Mouse (Mus musculus): ENCODE measurements around the gene Ly6g6d. TPM values are rescaled to one million over a fixed set of nuclear protein-coding genes. Genes with fewer than 3 reads are reported as not detected.
A peak's percentile ranks its signal among the peaks of the same experiment; 100 is the strongest.

Ly6g6d gene
- polyA plus RNA-seq, 1 experiment from 2014 or later, result 1.1 TPM

- no peak for ATAC-seq (ENCODE audit: insufficient number of reproducible peaks, low FRiP score, low TSS enrichment, low read depth)
- 30% methylated on average over 6 of the region's 6 CpGs for WGBS
- H3K9ac ChIP-seq, result no peak overlapping the region
Observed at GRCm38 (mm10) chr17:35080248-35080647, 2.4 kb upstream of the Ly6g6d start.

DNA sequence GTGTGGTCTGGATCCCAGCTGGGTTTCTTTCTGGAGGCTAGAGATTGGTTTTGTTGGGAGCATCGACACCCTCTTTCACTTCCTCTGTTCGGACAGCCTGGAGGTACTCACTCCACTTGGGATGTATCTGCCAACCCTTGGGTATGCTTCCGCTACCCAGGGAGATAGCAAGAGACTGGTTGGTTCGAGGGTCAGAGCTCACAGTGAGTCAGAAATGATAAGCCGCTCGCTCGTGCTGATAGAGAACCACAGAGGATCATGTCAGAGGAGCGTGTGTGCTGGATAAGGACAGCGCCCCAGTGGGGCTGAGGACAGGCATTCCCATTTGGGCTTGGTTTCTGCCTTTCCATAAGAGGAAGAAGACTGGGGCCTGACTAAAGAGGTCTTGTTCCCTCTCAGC lies 1.9 kb upstream of the Ly6g6d start:
- Histone ChIP-seq H3K9me3 (no peaks in the 10 kb centered on the region), H3K9ac (no peak overlapping the region), H3K4me1 (peaks cover 15% of the 10 kb centered on the region; the same call in 1 of the 2 replicates), H3K27me3 (0 out of 2 replicates have a peak, but pooled peaks cover 5% of the 10 kb centered on the region), H3K4me2 (no peak overlapping the region), H3K4me3 (no peak overlapping the region), H3K27ac (no peak overlapping the region), H3K36me3 (no peaks in the 10 kb centered on the region)
- 66% methylated on average over 9 of the region's 9 CpGs for whole genome bisulfite sequencing
- ATAC-seq (ENCODE audit: insufficient number of reproducible peaks, low FRiP score, low TSS enrichment, low read depth), result no peak

More at GRCm38 (mm10) chr17:35080248-35080647, 2.4 kb upstream of the Ly6g6d start:
- no peak overlapping the region for H3K4me3 ChIP-seq
- H3K27me3 ChIP-seq, result peaks cover 5% of the 10 kb centered on the region; the same call in 1 of the 2 replicates
- no peaks in the 10 kb centered on the region for H3K36me3 ChIP-seq
- H3K4me1 ChIP-seq, result peaks cover 15% of the 10 kb centered on the region; the same call in 1 of the 2 replicates
- no peak overlapping the region for H3K27ac ChIP-seq
- H3K9me3 ChIP-seq, result no peaks in the 10 kb centered on the region
- H3K4me2 ChIP-seq, result no peak overlapping the region

DNA sequence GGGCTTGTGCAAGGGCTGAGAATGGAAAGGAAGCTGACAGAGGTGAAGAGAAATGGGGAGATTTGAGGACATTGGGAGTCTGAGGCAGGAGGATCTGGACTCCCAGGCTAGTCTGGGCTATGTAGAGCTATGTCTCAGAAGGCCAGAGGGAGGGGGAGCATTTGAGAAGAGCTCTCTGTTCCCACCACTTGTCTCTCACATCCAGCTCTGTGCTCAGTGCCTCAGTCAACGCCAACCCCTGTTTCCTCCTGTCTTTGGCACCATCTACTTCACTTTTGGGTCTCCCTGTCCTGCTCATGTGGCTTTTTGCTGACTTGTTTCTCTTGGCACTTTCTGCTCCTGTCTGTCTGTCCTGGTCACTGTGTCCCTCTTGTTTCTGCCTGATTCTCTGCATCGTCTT lies 580 bp downstream of the Ly6g6d start:
- peak overlapping the region; percentile 27; the same call in 1 of the 2 replicates for H3K27ac ChIP-seq
- no peak for ATAC-seq (ENCODE audit: insufficient number of reproducible peaks, low FRiP score, low TSS enrichment, low read depth)
- H3K27me3 ChIP-seq, result 0 out of 2 replicates have a peak, but pooled peaks cover 5% of the 10 kb centered on the region
- H3K4me2 ChIP-seq, result peak overlapping the region; percentile 30
- no peaks in the 10 kb centered on the region for H3K9me3 ChIP-seq
- WGBS, result 20% methylated on average over 2 of the region's 2 CpGs
- H3K4me1 ChIP-seq, result peaks cover 23% of the 10 kb centered on the region
- H3K4me3 ChIP-seq, result peak overlapping the region; percentile 15
- no peak overlapping the region for H3K9ac ChIP-seq
- no peaks in the 10 kb centered on the region for H3K36me3 ChIP-seq

DNA sequence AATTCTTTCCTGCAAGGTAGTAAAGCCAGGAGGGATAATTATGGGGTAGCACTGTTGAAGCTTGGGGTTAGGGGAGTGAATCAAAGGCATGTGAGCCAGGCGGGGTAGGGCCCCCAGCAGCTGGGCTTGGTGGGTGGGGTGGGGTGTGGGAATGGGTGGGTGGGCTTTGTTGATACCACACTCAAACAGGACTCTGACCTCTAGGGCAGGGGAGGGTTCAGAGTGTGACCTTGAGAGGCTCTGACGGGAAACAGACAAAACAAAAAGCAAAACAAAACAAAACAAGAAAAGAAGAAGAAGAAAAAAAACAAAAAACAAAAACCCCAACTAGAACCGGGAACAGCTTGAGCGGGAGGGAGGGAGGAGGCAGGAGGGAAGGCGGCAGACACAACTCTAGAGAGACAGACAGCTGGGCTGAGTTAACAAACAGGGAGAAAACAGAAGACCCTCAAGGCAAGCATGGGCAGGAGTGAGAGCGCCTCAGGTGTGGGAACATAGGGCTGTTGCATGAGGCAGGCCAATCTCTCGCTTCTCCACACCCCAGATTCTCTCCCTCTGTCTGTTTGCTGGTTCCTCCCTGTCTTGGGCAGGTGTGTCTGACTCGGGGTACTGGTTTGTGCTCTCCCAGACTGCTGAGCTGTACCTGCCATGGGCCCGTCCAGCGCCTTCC lies 1.2 kb downstream of the Ly6g6d start, which contains the start of gene Ly6g6e:
TSS of gene Ly6g6e (plus strand) at position 396 of the 670 bp plus-strand sequence.
- Histone ChIP-seq H3K27me3 (0 out of 2 replicates have a peak, but pooled peaks cover 5% of the 10 kb centered on the region), H3K4me2 (peak within 1 kb of the TSS; percentile 30), H3K9me3 (no peaks in the 10 kb centered on the region), H3K36me3 (no peaks in the 10 kb centered on the region), H3K9ac (no peak within 1 kb of the TSS), H3K27ac (peak within 1 kb of the TSS; percentile 27; the same call in 1 of the 2 replicates), H3K4me1 (peaks cover 23% of the 10 kb centered on the region), H3K4me3 (peak within 1 kb of the TSS; percentile 15)
- no peak for ATAC-seq (ENCODE audit: insufficient number of reproducible peaks, low FRiP score, low TSS enrichment, low read depth)
- 16% methylated on average over 10 of the region's 10 CpGs for WGBS

DNA sequence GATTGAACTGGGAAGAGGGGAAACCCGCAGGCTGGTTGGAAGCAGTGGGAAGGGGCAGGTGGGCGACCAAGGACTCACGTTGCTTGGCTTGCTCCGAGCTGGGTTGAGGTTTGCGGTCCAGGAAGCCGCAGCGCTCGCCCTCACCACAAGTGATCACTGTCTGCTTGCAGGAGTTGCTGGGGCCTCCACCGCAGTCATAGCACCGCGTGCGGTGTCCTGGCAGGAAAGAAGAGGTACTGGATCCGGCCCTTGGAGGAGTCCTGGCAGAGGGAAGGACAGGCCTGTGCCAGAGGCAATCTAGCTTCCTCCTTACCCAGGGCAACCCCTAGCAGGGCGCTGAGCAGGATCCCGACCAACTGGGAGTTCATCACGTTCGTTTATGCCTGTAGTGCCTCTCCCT lies 3.8 kb downstream of the Ly6g6d start:
- ATAC-seq (ENCODE audit: insufficient number of reproducible peaks, low FRiP score, low TSS enrichment, low read depth), result no peak

GRCm38 (mm10) chr17:35071454-35071853 lies 6.4 kb downstream of the Ly6g6d start:
- 74% methylated on average over 9 of the region's 9 CpGs for WGBS

More for the DNA sequence above, 3.8 kb downstream of the Ly6g6d start:
- WGBS, result 27% methylated on average over 17 of the region's 17 CpGs
- H3K4me3 ChIP-seq, result no peak overlapping the region
- H3K4me1 ChIP-seq, result peaks cover 23% of the 10 kb centered on the region
- no peak overlapping the region for H3K4me2 ChIP-seq
- no peaks in the 10 kb centered on the region for H3K36me3 ChIP-seq
- H3K9me3 ChIP-seq, result no peaks in the 10 kb centered on the region
- peaks cover 9% of the 10 kb centered on the region; the same call in 1 of the 2 replicates for H3K27me3 ChIP-seq
- H3K9ac ChIP-seq, result no peak overlapping the region
- H3K27ac ChIP-seq, result no peak overlapping the region

GRCm38 (mm10) chr17:35070556-35071229 lies 7.2 kb downstream of the Ly6g6d start:
- Histone ChIP-seq H3K9me3 (no peaks in the 10 kb centered on the region), H3K9ac (no peak overlapping the region), H3K27me3 (peaks cover 33% of the 10 kb centered on the region), H3K27ac (peak overlapping the region; percentile 39), H3K4me3 (no peak overlapping the region), H3K4me2 (no peak overlapping the region), H3K36me3 (no peaks in the 10 kb centered on the region), H3K4me1 (peaks cover 10% of the 10 kb centered on the region)
- 49% methylated on average over 6 of the region's 6 CpGs for WGBS
- 0 out of 2 replicates have a peak, but pooled peaks have one; percentile 14 for ATAC-seq (ENCODE audit: insufficient number of reproducible peaks, low FRiP score, low TSS enrichment, low read depth)

More at GRCm38 (mm10) chr17:35071454-35071853, 6.4 kb downstream of the Ly6g6d start:
- Histone ChIP-seq H3K4me1 (peaks cover 12% of the 10 kb centered on the region), H3K36me3 (no peaks in the 10 kb centered on the region), H3K4me2 (no peak overlapping the region), H3K9ac (no peak overlapping the region), H3K27ac (no peak overlapping the region), H3K27me3 (peaks cover 25% of the 10 kb centered on the region), H3K9me3 (no peaks in the 10 kb centered on the region), H3K4me3 (no peak overlapping the region)
- ATAC-seq (ENCODE audit: insufficient number of reproducible peaks, low FRiP score, low TSS enrichment, low read depth), result no peak

DNA sequence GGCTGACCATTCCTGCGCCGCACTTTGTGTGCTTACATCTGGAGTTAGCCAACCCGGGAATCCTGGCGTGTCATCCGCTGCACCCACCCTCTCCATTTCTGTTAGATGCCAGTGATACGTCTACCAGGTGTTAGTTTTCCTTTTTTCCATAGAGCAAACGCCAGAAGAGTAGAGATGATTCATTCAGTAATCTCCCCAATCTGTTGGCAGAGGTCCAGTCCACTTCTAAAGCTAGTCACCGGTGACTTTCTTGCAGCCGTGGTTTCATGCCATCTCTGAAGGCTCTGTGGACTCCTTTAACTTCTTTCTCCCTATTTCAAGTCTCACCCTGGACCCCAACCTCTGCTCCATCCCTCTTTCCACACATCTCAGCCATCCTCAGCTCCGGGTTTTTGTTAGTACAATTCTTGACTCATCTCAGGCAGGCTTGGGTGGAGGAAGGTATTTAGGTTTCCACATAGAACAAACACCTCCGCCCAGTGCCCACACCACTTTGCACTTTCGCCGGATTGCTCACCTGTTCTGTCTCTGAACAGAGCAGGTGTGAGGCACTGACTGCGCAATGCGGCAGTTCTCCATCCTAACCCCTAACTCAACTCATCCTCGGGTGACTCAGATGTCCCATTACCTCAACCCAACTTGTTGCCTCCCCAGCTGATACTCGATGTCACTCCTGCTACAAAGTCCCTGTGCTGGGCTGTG lies 9.5 kb downstream of the Ly6g6d start:
- H3K9me3 ChIP-seq, result no peaks in the 10 kb centered on the region
- peaks cover 52% of the 10 kb centered on the region for H3K27me3 ChIP-seq
- peak overlapping the region; percentile 38; the same call in 1 of the 2 replicates for H3K27ac ChIP-seq
- WGBS, result 76% methylated on average over 17 of the region's 17 CpGs
- no peak overlapping the region for H3K4me2 ChIP-seq
- no peak for ATAC-seq (ENCODE audit: insufficient number of reproducible peaks, low FRiP score, low TSS enrichment, low read depth)
- peak overlapping the region; percentile 3; the same call in 1 of the 2 replicates for H3K4me3 ChIP-seq
- H3K4me1 ChIP-seq, result peaks cover 15% of the 10 kb centered on the region
- no peak overlapping the region for H3K9ac ChIP-seq
- H3K36me3 ChIP-seq, result no peaks in the 10 kb centered on the region

DNA sequence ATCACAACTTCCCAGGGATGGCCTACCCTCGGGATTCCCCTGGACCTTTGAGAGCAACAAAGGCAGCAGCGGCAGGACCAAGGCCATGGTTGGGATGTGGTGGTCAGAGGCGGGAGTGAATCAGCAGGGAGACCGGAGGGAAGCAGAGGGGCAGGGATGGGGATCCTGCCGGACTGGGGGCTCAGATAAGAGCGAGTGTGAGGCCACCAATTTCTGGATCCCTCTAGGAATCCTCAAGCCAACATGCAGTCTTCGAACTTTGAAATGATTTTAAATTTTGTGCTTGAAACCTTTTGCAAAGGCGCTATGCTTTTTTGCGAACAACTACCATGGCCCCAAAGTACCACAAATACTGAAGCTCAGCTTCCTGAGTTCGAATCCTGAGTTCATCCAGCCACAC lies 11.8 kb downstream of the Ly6g6d start, which contains the start of gene Mpig6b:
TSS of gene Mpig6b (minus strand) at position 101 of the 400 bp plus-strand sequence.
- H3K27ac ChIP-seq, result 0 out of 2 replicates have a peak within 1 kb of the TSS, but pooled peaks have one; percentile 24

GRCm38 (mm10) chr17:35064951-35065947 lies 12.6 kb downstream of the Ly6g6d start, which contains the start of gene Ly6g6c:
Ly6g6c (plus strand) TSS chr17:35065388.
- Histone ChIP-seq H3K27ac (peak within 1 kb of the TSS; percentile 61), H3K9me3 (no peaks in the 10 kb centered on the region), H3K9ac (no peak within 1 kb of the TSS), H3K36me3 (peaks cover 22% of the 10 kb centered on the region), H3K4me1 (peaks cover 29% of the 10 kb centered on the region), H3K4me3 (peak within 1 kb of the TSS; percentile 31), H3K4me2 (peak within 1 kb of the TSS; percentile 42), H3K27me3 (peaks cover 52% of the 10 kb centered on the region)
- ATAC-seq (ENCODE audit: insufficient number of reproducible peaks, low FRiP score, low TSS enrichment, low read depth), result peak; percentile 42; the same call in 1 of the 2 replicates
- WGBS, result 3% methylated on average over 48 of the region's 48 CpGs

More for the DNA sequence above, 11.8 kb downstream of the Ly6g6d start, which contains the start of gene Mpig6b:
- H3K4me1 ChIP-seq, result peaks cover 20% of the 10 kb centered on the region
- peak within 1 kb of the TSS; percentile 31 for H3K4me3 ChIP-seq
- H3K4me2 ChIP-seq, result peak within 1 kb of the TSS; percentile 42
- no peaks in the 10 kb centered on the region for H3K9me3 ChIP-seq
- H3K27me3 ChIP-seq, result peaks cover 52% of the 10 kb centered on the region
- H3K36me3 ChIP-seq, result peaks cover 17% of the 10 kb centered on the region
- H3K9ac ChIP-seq, result no peak within 1 kb of the TSS
- ATAC-seq (ENCODE audit: insufficient number of reproducible peaks, low FRiP score, low TSS enrichment, low read depth), result no peak
- WGBS, result 46% methylated on average over 10 of the region's 10 CpGs
